Mouse (Mus musculus) neural tube, embryonic 13.5 days (tissue): ENCODE measurements around the gene Macf1. TPM values are rescaled to one million over a fixed set of nuclear protein-coding genes. Genes with fewer than 3 reads are reported as not detected.
"Not testable (repeated sequence)": the region's sequence is repeated elsewhere in the genome, so short reads cannot be mapped to it uniquely, and the experiment has no call there.

Experiments
- ATAC-seq: fragments of 200-750 bp; cut with Nextera tagmentation; 2 replicates; pipeline ENCODE4 v1.8.0; 2017; ENCODE audit warnings: low read depth, mild to moderate bottlenecking, moderate TSS enrichment, moderate library complexity
- H3K27ac ChIP-seq: fragments of 300-500 bp; sonication (generic); replicated peaks from 2 replicates; pipeline ENCODE4 v1.5.1; 2015; ENCODE audit warnings: moderate library complexity, mild to moderate bottlenecking, inconsistent platforms
- H3K27me3 ChIP-seq: fragments of 300-500 bp; sonication (generic); 2 replicates; pipeline ENCODE4 v1.6.1; 2015; ENCODE audit warnings: mild to moderate bottlenecking, inconsistent platforms
- H3K36me3 ChIP-seq: fragments of 300-500 bp; sonication (generic); 2 replicates; pipeline ENCODE4 v1.6.1; 2015; ENCODE audit warnings: mild to moderate bottlenecking, inconsistent platforms
- H3K4me1 ChIP-seq: fragments of 300-500 bp; sonication (generic); replicated peaks from 2 replicates; pipeline ENCODE4 v1.6.1; 2015; ENCODE audit warnings: inconsistent platforms
- H3K4me2 ChIP-seq: fragments of 300-500 bp; sonication (generic); 2 replicates; pipeline ENCODE4 v1.6.1; 2015; ENCODE audit warnings: inconsistent platforms, mild to moderate bottlenecking, moderate library complexity
- H3K4me3 ChIP-seq: fragments of 300-500 bp; sonication (generic); 2 replicates; pipeline ENCODE4 v1.5.1; 2015; ENCODE audit warnings: mild to moderate bottlenecking, inconsistent platforms
- H3K9ac ChIP-seq: fragments of 300-500 bp; sonication (generic); 2 replicates; pipeline ENCODE4 v1.6.1; 2015; ENCODE audit warnings: moderate library complexity, mild to moderate bottlenecking, inconsistent platforms
- H3K9me3 ChIP-seq: fragments of 300-500 bp; sonication (generic); 2 replicates; pipeline ENCODE4 v1.6.1; 2016; ENCODE audit warnings: inconsistent platforms
- WGBS: fragments of 180-500 bp; shearing (Covaris S2); methylation state at CpG from one replicate; pipeline ENCODE4 v1.1.7; 2015; 5-methylcytosine and 5-hydroxymethylcytosine counted together
- polyA plus RNA-seq: library from polyadenylated mRNA; unstranded; fragments of >200 nt; fragmentation: Nextera tagmentation; extraction: Ambion mirVana; gene quantifications from 2 replicates; pipeline ENCODE4 v1.2.1, GENCODE M21; 2015

The Macf1 gene
- polyA plus RNA-seq, 1 experiment from 2014 or later = 57.7 TPM

- ATAC-seq = no peak
- H3K27ac ChIP-seq = peak overlapping the region; percentile 99; the same call in 1 of the 2 replicates
- H3K4me1 ChIP-seq = peaks cover 72% of the 10 kb centered on the region
- 0 out of 2 replicates have a peak overlapping the region, but pooled peaks have one; percentile 13 for H3K4me2 ChIP-seq
- 87% methylated on average over 1 of the region's 1 CpGs for WGBS
- H3K36me3 ChIP-seq = peaks cover 5% of the 10 kb centered on the region; the same call in 1 of the 2 replicates
- H3K4me3 ChIP-seq = no peak overlapping the region
- no peaks in the 10 kb centered on the region for H3K9me3 ChIP-seq
- H3K9ac ChIP-seq = peak overlapping the region; percentile 52; the same call in 1 of the 2 replicates
- no peaks in the 10 kb centered on the region for H3K27me3 ChIP-seq
Observed at GRCm38 (mm10) chr4:123666517-123666916, 17.6 kb downstream of the Macf1 start.

GRCm38 (mm10) chr4:123665681-123666278 is 18.4 kb downstream of the Macf1 start:
- H3K4me1 ChIP-seq = peaks cover 71% of the 10 kb centered on the region
- no peaks in the 10 kb centered on the region for H3K36me3 ChIP-seq
- H3K9me3 ChIP-seq = no peaks in the 10 kb centered on the region
- no peaks in the 10 kb centered on the region for H3K27me3 ChIP-seq
- peak overlapping the region; percentile 94 for H3K4me3 ChIP-seq
- WGBS = 29% methylated on average over 11 of the region's 11 CpGs
- H3K9ac ChIP-seq = peak overlapping the region; percentile 99
- H3K27ac ChIP-seq = peak overlapping the region; percentile 99
- H3K4me2 ChIP-seq = peak overlapping the region; percentile 87
- ATAC-seq = no peak

GRCm38 (mm10) chr4:123664951-123665661 is 19.1 kb downstream of the Macf1 start:
- Histone ChIP-seq H3K4me1 (peaks cover 64% of the 10 kb centered on the region), H3K4me2 (peak overlapping the region; percentile 87), H3K27me3 (no peaks in the 10 kb centered on the region), H3K9me3 (no peaks in the 10 kb centered on the region), H3K9ac (peak overlapping the region; percentile 99), H3K4me3 (peak overlapping the region; percentile 94), H3K36me3 (no peaks in the 10 kb centered on the region), H3K27ac (peak overlapping the region; percentile 99)
- under 1% methylated on average over 47 of the region's 58 CpGs for WGBS
- ATAC-seq = peak; percentile 9

GRCm38 (mm10) chr4:123664021-123664950 is 19.9 kb downstream of the Macf1 start:
- Histone ChIP-seq H3K4me2 (peak overlapping the region; percentile 87), H3K4me1 (peaks cover 59% of the 10 kb centered on the region), H3K27ac (peak overlapping the region; percentile 99), H3K36me3 (no peaks in the 10 kb centered on the region), H3K9ac (peak overlapping the region; percentile 99), H3K4me3 (peak overlapping the region; percentile 94), H3K9me3 (no peaks in the 10 kb centered on the region), H3K27me3 (no peaks in the 10 kb centered on the region)
- ATAC-seq = peak; percentile 66
- under 1% methylated on average over 58 of the region's 125 CpGs for WGBS

GRCm38 (mm10) chr4:123663688-123663965 is 20.5 kb downstream of the Macf1 start:
- no peaks in the 10 kb centered on the region for H3K36me3 ChIP-seq

GRCm38 (mm10) chr4:123662914-123663687 is 21.1 kb downstream of the Macf1 start:
- Histone ChIP-seq H3K27ac (peak overlapping the region; percentile 99), H3K9ac (peak overlapping the region; percentile 99), H3K27me3 (no peaks in the 10 kb centered on the region), H3K4me2 (peak overlapping the region; percentile 87), H3K9me3 (no peaks in the 10 kb centered on the region), H3K36me3 (no peaks in the 10 kb centered on the region), H3K4me3 (peak overlapping the region; percentile 94), H3K4me1 (peaks cover 59% of the 10 kb centered on the region)
- no peak for ATAC-seq
- 4% methylated on average over 15 of the region's 15 CpGs for WGBS

More at GRCm38 (mm10) chr4:123663688-123663965, 20.5 kb downstream of the Macf1 start:
- peak overlapping the region; percentile 94 for H3K4me3 ChIP-seq
- WGBS = under 1% methylated on average over 12 of the region's 12 CpGs
- no peaks in the 10 kb centered on the region for H3K27me3 ChIP-seq
- peaks cover 59% of the 10 kb centered on the region for H3K4me1 ChIP-seq
- H3K27ac ChIP-seq = peak overlapping the region; percentile 99
- peak overlapping the region; percentile 87 for H3K4me2 ChIP-seq
- peak overlapping the region; percentile 99 for H3K9ac ChIP-seq
- H3K9me3 ChIP-seq = no peaks in the 10 kb centered on the region
- no peak for ATAC-seq

GRCm38 (mm10) chr4:123658175-123658574 is 26.0 kb downstream of the Macf1 start:
- H3K4me3 ChIP-seq = no peak overlapping the region
- ATAC-seq = no peak
- peaks cover 22% of the 10 kb centered on the region for H3K4me1 ChIP-seq
- H3K9ac ChIP-seq = no peak overlapping the region
- H3K27me3 ChIP-seq = no peaks in the 10 kb centered on the region
- no peaks in the 10 kb centered on the region for H3K9me3 ChIP-seq
- WGBS = 88% methylated on average over 1 of the region's 1 CpGs
- H3K36me3 ChIP-seq = 0 out of 2 replicates have a peak, but pooled peaks cover 4% of the 10 kb centered on the region
- H3K4me2 ChIP-seq = no peak overlapping the region
- H3K27ac ChIP-seq = no peak overlapping the region

GRCm38 (mm10) chr4:123655245-123655644 is 28.9 kb downstream of the Macf1 start:
- Histone ChIP-seq H3K4me3 (no peak overlapping the region), H3K4me1 (no peaks in the 10 kb centered on the region), H3K9ac (no peak overlapping the region), H3K4me2 (no peak overlapping the region), H3K36me3 (0 out of 2 replicates have a peak, but pooled peaks cover 4% of the 10 kb centered on the region), H3K27me3 (no peaks in the 10 kb centered on the region), H3K9me3 (no peaks in the 10 kb centered on the region), H3K27ac (no peak overlapping the region)
- 91% methylated on average over 5 of the region's 5 CpGs for WGBS
- no peak for ATAC-seq

- no peak for ATAC-seq
- no peak overlapping the region for H3K27ac ChIP-seq
- 0 out of 2 replicates have a peak, but pooled peaks cover 4% of the 10 kb centered on the region for H3K36me3 ChIP-seq
- no peak overlapping the region for H3K4me2 ChIP-seq
- no peaks in the 10 kb centered on the region for H3K9me3 ChIP-seq
- H3K9ac ChIP-seq = no peak overlapping the region
- no peaks in the 10 kb centered on the region for H3K4me1 ChIP-seq
- no peaks in the 10 kb centered on the region for H3K27me3 ChIP-seq
- H3K4me3 ChIP-seq = no peak overlapping the region
- 93% methylated on average over 4 of the region's 4 CpGs for WGBS
Observed at GRCm38 (mm10) chr4:123654566-123654965, 29.6 kb downstream of the Macf1 start.

- H3K4me2 ChIP-seq, H3K4me1 ChIP-seq, H3K9me3 ChIP-seq, H3K4me3 ChIP-seq, H3K27ac ChIP-seq, ATAC-seq, H3K9ac ChIP-seq, H3K36me3 ChIP-seq, H3K27me3 ChIP-seq: not testable (repeated sequence)
- 88% methylated on average over 5 of the region's 5 CpGs for WGBS
Observed at GRCm38 (mm10) chr4:123653446-123653845, 30.7 kb downstream of the Macf1 start.

- Histone ChIP-seq H3K9ac (no peak overlapping the region), H3K9me3 (no peaks in the 10 kb centered on the region), H3K4me2 (no peak overlapping the region), H3K36me3 (0 out of 2 replicates have a peak, but pooled peaks cover 8% of the 10 kb centered on the region), H3K4me1 (no peaks in the 10 kb centered on the region), H3K27me3 (no peaks in the 10 kb centered on the region), H3K27ac (no peak overlapping the region), H3K4me3 (no peak overlapping the region)
- 88% methylated on average over 3 of the region's 3 CpGs for WGBS
- ATAC-seq = no peak
Observed at GRCm38 (mm10) chr4:123652130-123652529, 32.0 kb downstream of the Macf1 start.
